In the genomic region with DNA sequence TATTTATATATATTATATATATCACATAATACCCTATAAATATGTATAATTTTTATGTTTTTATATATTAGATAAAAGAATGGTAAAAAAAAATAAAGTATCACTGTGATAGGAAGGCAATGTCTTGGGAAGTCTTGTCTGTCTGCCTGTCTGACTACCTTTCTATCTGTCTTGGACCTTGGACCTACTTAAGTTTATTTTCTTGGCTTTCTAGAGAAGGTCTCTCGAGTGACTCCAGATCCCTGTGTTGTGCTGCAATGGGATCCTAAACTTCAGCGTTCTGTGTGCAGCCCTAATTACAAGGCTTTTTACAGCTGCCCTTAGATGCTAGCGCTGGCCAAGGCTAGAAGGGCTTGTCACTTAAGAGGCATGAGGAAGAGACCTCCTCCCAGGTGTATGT, we compare ENCODE assay signal across 28 mouse cellular contexts. TPM values are rescaled to one million over a fixed set of nuclear protein-coding genes. Genes with fewer than 3 reads are reported as not detected.
DNase-seq lines count a peak whose midpoint lies in the region; ATAC-seq and TF ChIP-seq lines count a peak whose summit lies in the region.
"Had no signal": no experiment of that assay in that cellular context is flagged by ENCODE, and none has a peak within 500 bp of the region (broad histone marks: within the 10 kb centered on the region; RNA-seq: fewer than 3 reads in every experiment).

No protein-coding gene starts in this region.

- no peak for TF ChIP-seq CTCF in gastrocnemius, adult 2 months (IDR thresholded peaks at IDR 0.05)
- no peak for TF ChIP-seq CTCF in intestine, postnatal 0 days (IDR thresholded peaks at IDR 0.05; ENCODE audit: low read depth)

- H3K27ac ChIP-seq in gastrocnemius, adult 2 months = 0 out of 2 replicates have a peak overlapping the region, but pooled peaks have one; percentile 53
- no peak overlapping the region for H3K27ac ChIP-seq in heart, embryonic 10.5 days
- no peak overlapping the region for H3K27ac ChIP-seq in intestine, embryonic 15.5 days
- no peak overlapping the region for H3K27ac ChIP-seq in intestine, postnatal 0 days (ENCODE audit: low read depth, low read length)
- H3K27ac ChIP-seq: embryonic facial prominence, embryonic 10.5 days; embryonic facial prominence, embryonic 12.5 days; forebrain, embryonic 13.5 days had no signal

- intact Hi-C loops in gastrocnemius, adult 2 months (cut with DNase I) = loop anchor here (5.0 kb wide), 1 partner anchor 108 kb away; no protein-coding TSS in a partner anchor
- intact Hi-C loops in heart, postnatal 10 days (cut with DNase I) = no loop called here

- no peak overlapping the region for H3K4me3 ChIP-seq in gastrocnemius, adult 2 months
- no peak overlapping the region for H3K4me3 ChIP-seq in heart, embryonic 10.5 days
- no peak overlapping the region for H3K4me3 ChIP-seq in intestine, embryonic 15.5 days (replicated peaks)
- H3K4me3 ChIP-seq in intestine, postnatal 0 days (ENCODE audit: low read depth, low read length) = no peak overlapping the region
- H3K4me3 ChIP-seq: embryonic facial prominence, embryonic 10.5 days; embryonic facial prominence, embryonic 12.5 days; forebrain, embryonic 13.5 days had no signal

- ATAC-seq in intestine, embryonic 15.5 days = 0 out of 2 replicates have a peak, but pooled peaks have one; percentile 47
- peak; percentile 59; the same call in 1 of the 2 replicates for ATAC-seq in intestine, postnatal 0 days
- ATAC-seq: activated CD4-positive, CD25-positive, alpha-beta regulatory T cell, adult 4 months; CD4-positive, CD25-positive, alpha-beta regulatory T cell, adult 4 months; forebrain, embryonic 13.5 days; Patski had no signal

- no peak for DNase-seq in gastrocnemius, adult 2 months
- no peak for DNase-seq in gastrocnemius, postnatal 10 days
- peak; percentile 45 for DNase-seq in heart, embryonic 10.5 days (ENCODE audit: low spot score)
- no peak for DNase-seq in heart, postnatal 10 days
- no peak for DNase-seq in urinary bladder, postnatal 4 days (ENCODE audit: low spot score in 2 of 2)
- DNase-seq: adrenal gland, adult 8-10 months; adrenal gland, postnatal 14 days; adrenal gland, postnatal 36 days; B cell, adult 2 months; cerebellum, adult 11-12 months; cerebellum, adult 2 months; cerebellum, adult 9-10 months; cerebellum, postnatal 10 days; cerebellum, postnatal 25 days had no signal

- no peak overlapping the region for H3K9ac ChIP-seq in intestine, embryonic 15.5 days
- H3K9ac ChIP-seq in intestine, postnatal 0 days (ENCODE audit: low read depth, low read length) = no peak overlapping the region
- H3K9ac ChIP-seq: embryonic facial prominence, embryonic 12.5 days; forebrain, embryonic 13.5 days had no signal

- 85% methylated on average over 3 of the region's 3 CpGs for WGBS in heart, embryonic 10.5 days
- 50% methylated on average over 3 of the region's 3 CpGs for WGBS in intestine, embryonic 15.5 days
- WGBS in intestine, postnatal 0 days = 35% methylated on average over 3 of the region's 3 CpGs

- H3K4me1 ChIP-seq in heart, embryonic 10.5 days = peaks cover 16% of the 10 kb centered on the region; the same call in 1 of the 2 replicates
- no peaks in the 10 kb centered on the region for H3K4me1 ChIP-seq in intestine, embryonic 15.5 days (replicated peaks)
- no peaks in the 10 kb centered on the region for H3K4me1 ChIP-seq in intestine, postnatal 0 days (replicated peaks; ENCODE audit: control insufficient read depth, insufficient read depth, low read length)
- H3K4me1 ChIP-seq: embryonic facial prominence, embryonic 12.5 days had no signal

- no peaks in the 10 kb centered on the region for H3K9me3 ChIP-seq in heart, embryonic 10.5 days
- no peaks in the 10 kb centered on the region for H3K9me3 ChIP-seq in intestine, embryonic 15.5 days
- H3K9me3 ChIP-seq in intestine, postnatal 0 days (ENCODE audit: control insufficient read depth) = no peaks in the 10 kb centered on the region
- H3K9me3 ChIP-seq: embryonic facial prominence, embryonic 10.5 days; embryonic facial prominence, embryonic 12.5 days; forebrain, embryonic 13.5 days; G1E had no signal

- H3K36me3 ChIP-seq in heart, embryonic 10.5 days = no peaks in the 10 kb centered on the region
- H3K36me3 ChIP-seq in intestine, embryonic 15.5 days = no peaks in the 10 kb centered on the region
- no peaks in the 10 kb centered on the region for H3K36me3 ChIP-seq in intestine, postnatal 0 days (ENCODE audit: control insufficient read depth, insufficient read depth)
- H3K36me3 ChIP-seq: embryonic facial prominence, embryonic 10.5 days; embryonic facial prominence, embryonic 12.5 days; G1E had no signal

- no peak overlapping the region for H3K4me2 ChIP-seq in intestine, embryonic 15.5 days (replicated peaks)
- H3K4me2 ChIP-seq in intestine, postnatal 0 days (replicated peaks; ENCODE audit: low read depth) = no peak overlapping the region
- H3K4me2 ChIP-seq: embryonic facial prominence, embryonic 12.5 days; forebrain, embryonic 13.5 days had no signal

- no peaks in the 10 kb centered on the region for H3K27me3 ChIP-seq in heart, embryonic 10.5 days (ENCODE audit: insufficient read depth, poor library complexity, severe bottlenecking)
- H3K27me3 ChIP-seq in intestine, embryonic 15.5 days (replicated peaks) = no peaks in the 10 kb centered on the region
- H3K27me3 ChIP-seq in intestine, postnatal 0 days (replicated peaks; ENCODE audit: control insufficient read depth, insufficient read depth, low read length) = no peaks in the 10 kb centered on the region
- H3K27me3 ChIP-seq: CH12.LX; embryonic facial prominence, embryonic 12.5 days; forebrain, embryonic 13.5 days; Patski had no signal

RNA-seq across cellular contexts. Expression of a gene that starts 8.6 kb away (rescaled TPM):
- not detected for total RNA-seq in gastrocnemius, adult 2 months (2021)
- not detected for total RNA-seq in gastrocnemius, postnatal 10 days (2021)
- not detected in 2 replicates for polyA plus RNA-seq in heart, embryonic 10.5 days (2016; fragmentation: Nextera tagmentation; extraction: Ambion mirVana)
- not detected for total RNA-seq in heart, postnatal 10 days (2021)
- not detected in 2 replicates for polyA plus RNA-seq in intestine, embryonic 15.5 days (2015; fragmentation: Nextera tagmentation; extraction: Ambion mirVana)
- not detected in 2 replicates for polyA plus RNA-seq in intestine, postnatal 0 days (2015; fragmentation: Nextera tagmentation; extraction: Ambion mirVana)
- total RNA-seq: adrenal gland, adult 18-20 months; adrenal gland, postnatal 14 days; adrenal gland, postnatal 36 days had no signal
- polyA plus RNA-seq: activated CD4-positive, CD25-positive, alpha-beta regulatory T cell, adult 4 months; CD4-positive, CD25-positive, alpha-beta regulatory T cell, adult 4 months; cortical plate, adult 2 months; embryonic facial prominence, embryonic 10.5 days; embryonic facial prominence, embryonic 12.5 days; embryonic facial prominence, embryonic 14.5 days; forebrain, embryonic 11.5 days; forebrain, embryonic 13.5 days; G1E had no signal
